Mouse (Mus musculus): ENCODE measurements at regions not wholly inside any gene's neighbourhood (a gene's known extent, or its start where the extent isn't known, plus 50 kb on each side); places are given as distances from the start of the nearest gene placed in this dataset.

DNA sequence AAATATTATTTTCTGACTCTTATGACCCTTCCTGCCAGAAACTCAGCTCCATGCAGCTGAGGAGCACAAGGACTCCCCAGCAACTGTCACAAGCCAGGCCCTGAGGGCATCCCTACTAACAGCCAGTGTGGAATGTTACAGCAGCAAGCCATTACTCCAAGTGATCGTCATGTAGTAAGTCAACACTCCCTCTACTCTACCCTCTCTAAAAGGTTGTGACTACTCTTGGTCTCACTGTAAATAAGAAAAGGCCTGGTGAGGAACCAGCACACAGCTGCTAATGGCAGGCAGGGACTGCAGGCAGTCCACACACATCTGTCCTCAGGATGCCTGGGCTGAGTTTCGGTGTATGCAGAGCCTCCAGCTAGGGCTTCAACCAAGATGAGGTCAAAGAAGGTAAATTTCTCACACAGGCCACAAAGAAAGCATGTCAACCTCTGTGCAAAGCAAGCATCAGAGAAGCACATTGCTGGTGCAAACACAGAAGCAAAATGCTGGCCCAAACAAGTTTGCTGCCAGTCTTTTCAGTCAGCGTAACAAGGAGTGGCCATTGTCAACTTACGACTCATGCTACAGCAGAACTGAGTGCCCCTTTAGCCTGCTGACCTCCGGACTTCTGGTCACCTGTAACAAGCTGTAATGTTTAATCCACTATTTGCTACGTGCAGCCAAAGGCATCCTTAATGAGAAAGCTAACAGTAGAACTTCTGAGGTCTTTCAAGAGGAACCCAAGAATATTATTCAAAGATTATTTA is 62.9 kb upstream of the Ercc4 start:
- no peak for DNase-seq

DNA sequence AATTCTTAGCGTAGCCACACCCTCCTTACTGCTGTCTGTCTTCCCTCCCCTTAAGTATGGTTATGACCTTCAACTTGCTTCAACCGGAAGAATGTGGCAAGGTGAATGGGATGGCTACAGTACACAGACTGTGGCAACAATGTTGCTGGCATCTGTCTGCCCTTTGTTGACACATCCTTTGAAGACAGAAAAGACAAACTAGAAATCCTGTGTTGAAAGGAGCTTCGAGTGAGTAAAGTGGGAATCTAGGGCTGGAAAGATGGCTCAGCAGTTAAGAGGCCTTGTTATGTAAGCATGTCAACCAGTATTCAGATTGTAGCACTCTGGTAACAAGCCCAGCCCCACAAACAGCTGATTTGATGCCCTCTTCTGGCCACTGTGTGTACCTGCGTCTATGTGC is 60.2 kb upstream of the Ercc4 start:
- DNase-seq = no peak

DNA sequence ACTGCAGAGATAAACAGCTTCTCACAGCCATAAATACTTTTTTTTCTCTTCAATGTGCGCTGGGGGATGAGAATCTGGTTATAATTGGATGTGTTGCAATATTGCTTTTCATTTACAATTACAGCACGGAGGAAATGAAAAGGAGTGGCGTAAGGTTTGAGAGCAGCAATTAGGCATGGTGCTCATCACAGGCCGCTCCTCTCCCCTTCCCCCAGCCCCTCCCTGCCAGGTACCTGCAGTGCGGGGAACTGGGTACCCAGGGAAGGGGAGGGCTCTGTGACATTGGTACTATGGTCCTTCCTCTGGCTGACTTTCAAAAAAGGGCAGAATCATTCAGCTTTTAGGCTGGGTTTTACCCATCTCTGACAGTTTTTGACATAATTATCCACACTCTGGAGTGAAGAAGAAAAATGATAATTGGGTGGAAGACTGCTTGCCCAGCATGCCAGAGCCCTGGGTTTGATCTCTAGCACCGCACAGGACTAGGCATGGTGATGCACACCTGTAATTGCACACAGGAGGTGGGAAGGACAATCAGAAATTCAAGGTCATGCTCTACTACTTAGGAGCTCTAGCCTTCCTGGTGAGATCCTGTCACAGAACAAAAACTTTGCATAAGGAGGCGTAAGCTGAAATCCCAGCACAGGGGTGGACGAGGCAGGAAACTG is 59.1 kb upstream of the Ercc4 start:
- DNase-seq = no peak

DNA sequence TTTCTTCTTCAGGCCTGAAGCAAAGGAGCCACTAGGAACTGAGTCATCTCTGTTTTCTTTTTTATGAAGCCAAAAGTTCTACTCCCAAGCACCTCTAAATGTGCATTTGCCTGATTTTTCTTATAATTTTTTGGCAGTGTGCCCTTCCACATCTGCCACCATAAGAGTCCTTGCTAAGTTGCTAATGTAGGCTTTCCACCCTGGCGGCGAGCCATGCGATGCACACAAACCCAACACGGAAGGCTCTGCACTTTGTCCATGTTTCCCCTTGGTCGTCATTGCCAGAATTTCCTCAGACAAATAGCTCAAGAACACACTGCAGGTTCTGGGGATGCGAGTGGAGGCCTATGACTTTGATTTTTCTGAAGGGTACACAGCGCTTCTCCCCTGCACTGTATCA is 54.5 kb upstream of the Ercc4 start:
- no peak for DNase-seq
